8 mouse cellular contexts compared by ENCODE assay signal in the genomic region with DNA sequence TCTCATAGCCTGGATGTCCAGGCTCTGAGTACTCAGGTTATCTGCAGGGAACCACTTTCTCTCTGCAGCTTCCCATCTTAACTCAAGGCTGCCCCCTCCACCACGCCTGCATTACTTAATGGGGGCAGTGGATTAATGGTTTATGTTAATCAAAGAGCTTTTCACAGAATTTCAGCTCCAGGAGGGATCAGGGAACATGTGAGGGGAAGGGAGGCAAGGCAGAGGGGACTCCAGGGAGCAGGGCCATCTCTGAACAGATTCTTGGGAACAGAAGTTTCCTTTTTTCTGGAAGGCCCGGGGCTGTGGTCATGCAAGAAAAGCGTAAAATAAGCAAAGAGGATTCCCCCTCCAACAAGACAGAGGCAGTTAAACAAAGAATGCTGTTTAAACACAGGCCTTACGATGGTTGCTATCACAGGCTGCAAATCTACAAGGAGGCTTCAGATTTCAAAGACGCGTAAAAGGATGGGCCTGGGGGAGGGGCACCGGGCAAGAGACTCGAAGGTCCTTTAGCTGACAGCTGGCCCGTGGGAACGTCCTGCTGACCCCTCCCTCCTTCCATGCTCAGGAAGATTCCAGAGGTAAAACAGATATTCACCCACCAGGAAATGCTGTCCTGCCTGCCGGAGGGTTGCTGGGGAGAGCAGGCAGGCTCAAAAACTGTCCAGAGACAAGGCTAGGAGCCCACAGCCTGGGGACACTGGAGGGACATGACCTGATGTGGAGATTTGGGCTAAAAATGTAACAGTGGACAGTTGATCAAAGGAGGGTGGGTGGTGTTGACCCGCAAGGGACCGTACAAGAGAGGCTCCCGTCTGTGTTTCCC.
DNase-seq lines count a peak whose midpoint lies in the region; ATAC-seq and TF ChIP-seq lines count a peak whose summit lies in the region.

No protein-coding gene starts in this region.

- no peaks in the 10 kb centered on the region for H3K9me3 ChIP-seq in heart, embryonic 14.5 days (ENCODE audit: control insufficient read depth, low read length)
- no peaks in the 10 kb centered on the region for H3K9me3 ChIP-seq in MEL (replicated peaks; ENCODE audit: insufficient read depth, low read length)
- no peaks in the 10 kb centered on the region for H3K9me3 ChIP-seq in hindbrain, embryonic 11.5 days (ENCODE audit: control insufficient read depth, low read length)

- H3K4me2 ChIP-seq in heart, embryonic 14.5 days (ENCODE audit: low read length) = peak overlapping the region; percentile 88
- H3K4me2 ChIP-seq in hindbrain, embryonic 11.5 days (replicated peaks; ENCODE audit: low read depth, low read length) = peak overlapping the region; percentile 17; the same call in 1 of the 2 replicates

- ATAC-seq in heart, embryonic 14.5 days (ENCODE audit: insufficient number of reproducible peaks, insufficient read depth, low FRiP score, low read depth) = no peak
- ATAC-seq in hindbrain, embryonic 11.5 days (ENCODE audit: low FRiP score) = peak; percentile 67

- no peaks in the 10 kb centered on the region for H3K79me2 ChIP-seq in MEL (ENCODE audit: control insufficient read depth, insufficient read depth, low read length, poor library complexity)

- H3K27me3 ChIP-seq in heart, embryonic 14.5 days (ENCODE audit: control insufficient read depth, insufficient read depth, low read length) = no peaks in the 10 kb centered on the region
- no peaks in the 10 kb centered on the region for H3K27me3 ChIP-seq in MEL (ENCODE audit: control insufficient read depth in 1 of 2, insufficient read depth in 2 of 2, low read length in 2 of 2)
- no peaks in the 10 kb centered on the region for H3K27me3 ChIP-seq in hindbrain, embryonic 11.5 days (ENCODE audit: control insufficient read depth, insufficient read depth, low read length)

- TF ChIP-seq EP300 in MEL (IDR thresholded peaks at IDR 0.05; ENCODE audit: low read depth in 1 of 2, low read length in 2 of 2) = no peak

- intact Hi-C loops in left cerebral cortex, postnatal 14 days (cut with DNase I) = loop anchor here (10.0 kb wide), 1 partner anchor 215 kb away; no protein-coding TSS in a partner anchor

- DNase-seq in heart, adult 8-10 months (ENCODE audit: low spot score) = no peak
- DNase-seq in MEL (ENCODE audit: low read depth, low spot score) = no peak
- DNase-seq in hindbrain, embryonic 11.5 days (ENCODE audit: low spot score) = peak; percentile 64
- peak; percentile 59 for DNase-seq in mesoderm, embryonic 11.5 days (ENCODE audit: low read depth, low spot score)
- DNase-seq in left cerebral cortex, postnatal 14 days (ENCODE audit: low spot score in 2 of 2) = no peak
- no peak for DNase-seq in layer of hippocampus, postnatal 14 days (ENCODE audit: low spot score in 2 of 2)
- DNase-seq in frontal cortex, adult 2 months (ENCODE audit: extremely low spot score in 1 of 2, low spot score in 1 of 2) = no peak

- 17% methylated on average over 14 of the region's 14 CpGs for WGBS in heart, embryonic 14.5 days
- 2% methylated on average over 14 of the region's 14 CpGs for WGBS in hindbrain, embryonic 11.5 days

- peaks cover 10 to 26% of the 10 kb centered on the region in 2 experiments for H3K4me1 ChIP-seq in heart, embryonic 14.5 days (ENCODE audit: control insufficient read depth in 2 of 2, insufficient read depth in 2 of 2, low read length in 2 of 2)
- peaks cover 10 to 51% of the 10 kb centered on the region in 2 experiments for H3K4me1 ChIP-seq in MEL (ENCODE audit: control insufficient read depth in 1 of 2, insufficient read depth in 2 of 2, low read length in 2 of 2)
- peaks cover 2% of the 10 kb centered on the region; the same call in 1 of the 2 replicates for H3K4me1 ChIP-seq in hindbrain, embryonic 11.5 days (replicated peaks; ENCODE audit: control insufficient read depth, insufficient read depth, low read length)

- H3K4me3 ChIP-seq in heart, embryonic 14.5 days (ENCODE audit: control insufficient read depth in 1 of 2, insufficient read depth in 1 of 2, low read depth in 1 of 2, low read length in 2 of 2) = no peak overlapping the region
- no peak overlapping the region for H3K4me3 ChIP-seq in MEL (ENCODE audit: control insufficient read depth in 1 of 2, insufficient read depth in 1 of 2, low read depth in 2 of 2, low read length in 2 of 2)
- no peak overlapping the region for H3K4me3 ChIP-seq in hindbrain, embryonic 11.5 days (ENCODE audit: low read depth, low read length)

- H3K36me3 ChIP-seq in heart, embryonic 14.5 days (ENCODE audit: control insufficient read depth, insufficient read depth, low read length) = no peaks in the 10 kb centered on the region
- H3K36me3 ChIP-seq in MEL (ENCODE audit: control insufficient read depth in 1 of 2, insufficient read depth in 2 of 2, low read length in 2 of 2) = peaks cover 0 to 25% of the 10 kb centered on the region in 2 experiments; a peak in 2 of 4 replicates
- no peaks in the 10 kb centered on the region for H3K36me3 ChIP-seq in hindbrain, embryonic 11.5 days (ENCODE audit: control insufficient read depth, insufficient read depth, low read length)

- H3K9ac ChIP-seq in heart, embryonic 14.5 days (ENCODE audit: low read length) = no peak overlapping the region
- H3K9ac ChIP-seq in MEL (ENCODE audit: control insufficient read depth, low read depth, low read length, poor library complexity, severe bottlenecking) = 0 out of 2 replicates have a peak overlapping the region, but pooled peaks have one; percentile 0
- H3K9ac ChIP-seq in hindbrain, embryonic 11.5 days (ENCODE audit: low read depth, low read length) = peak overlapping the region; percentile 38; the same call in 1 of the 2 replicates

- TF ChIP-seq POLR2A in MEL (IDR thresholded peaks at IDR 0.05; ENCODE audit: control insufficient read depth in 1 of 2, insufficient read depth in 1 of 2, low read depth in 1 of 2, low read length in 2 of 2, poor library complexity in 1 of 2) = no peak

- no peak for TF ChIP-seq RAD21 in MEL (IDR thresholded peaks at IDR 0.05; ENCODE audit: low read depth, low read length)

- H3K27ac ChIP-seq in heart, embryonic 14.5 days (replicated peaks in 1 of 2; ENCODE audit: control insufficient read depth in 1 of 2, insufficient read depth in 1 of 2, low read depth in 2 of 2, low read length in 2 of 2) = no peak overlapping the region; a peak in 1 of 4 replicates
- H3K27ac ChIP-seq in MEL (ENCODE audit: control insufficient read depth, low read depth, low read length) = no peak overlapping the region; the same call in 1 of the 2 replicates
- H3K27ac ChIP-seq in hindbrain, embryonic 11.5 days (ENCODE audit: low read depth, low read length) = peak overlapping the region; percentile 60

- TF ChIP-seq CTCF in MEL (IDR thresholded peaks at IDR 0.05 in 2 of 3, conservative IDR thresholded peaks at IDR 0.05 in 1 of 3; ENCODE audit: control insufficient read depth in 1 of 3, insufficient read depth in 1 of 3, low read depth in 2 of 3, low read length in 3 of 3, poor library complexity in 1 of 3, severe bottlenecking in 1 of 3) = no peak

TF ChIP-seq in MEL, 35 proteins besides CTCF, POLR2A, EP300 and RAD21:
- TF ChIP-seq MXI1 (IDR thresholded peaks at IDR 0.05; ENCODE audit: low read depth, low read length) (no peak), JUND (IDR thresholded peaks at IDR 0.05; ENCODE audit: low read depth, low read length) (no peak), MAFK (IDR thresholded peaks at IDR 0.05; ENCODE audit: borderline replicate concordance, low read depth, low read length) (no peak), USF2 (IDR thresholded peaks at IDR 0.05; ENCODE audit: borderline replicate concordance in 1 of 2, insufficient read depth in 1 of 2, low read depth in 1 of 2, low read length in 2 of 2) (no peak), CHD2 (IDR thresholded peaks at IDR 0.05; ENCODE audit: low read length) (no peak), KAT2A (conservative IDR thresholded peaks at IDR 0.05; ENCODE audit: low read depth, low read length) (no peak), USF1 (IDR thresholded peaks at IDR 0.05; ENCODE audit: low read depth, low read length) (no peak), MAX (IDR thresholded peaks at IDR 0.05; ENCODE audit: low read length) (no peak), TBP (IDR thresholded peaks at IDR 0.05; ENCODE audit: low read depth, low read length) (no peak), ZKSCAN1 (IDR thresholded peaks at IDR 0.05; ENCODE audit: low read depth, low read length) (no peak), MYC (IDR thresholded peaks at IDR 0.05; ENCODE audit: low read depth, low read length) (no peak), GABPA (IDR thresholded peaks at IDR 0.05; ENCODE audit: low read depth, low read length) (no peak), MYB (IDR thresholded peaks at IDR 0.05; ENCODE audit: low read depth, low read length) (no peak)

Comparison
In these comparisons a context has a peak if more than half of its experiments do, and no peak if none do; other contexts are left out.
1. DNase-seq: peak in hindbrain, embryonic 11.5 days (single experiment) and mesoderm, embryonic 11.5 days (single experiment); none in heart, adult 8-10 months (single experiment), MEL (single experiment), left cerebral cortex, postnatal 14 days (0 of 2), layer of hippocampus, postnatal 14 days (0 of 2) and frontal cortex, adult 2 months (0 of 2).